Mouse (Mus musculus) kidney, postnatal 10 days (tissue): ENCODE data around the gene Zfp689.
"Not testable (repeated sequence)": the region's sequence is repeated elsewhere in the genome, so short reads cannot be mapped to it uniquely, and the experiment has no call there.

Source experiments
- DNase-seq: peaks from one replicate; pipeline ENCODE4 v3.0.0; 2021; ENCODE audit warnings: mixed read lengths

Gene Zfp689

DNA sequence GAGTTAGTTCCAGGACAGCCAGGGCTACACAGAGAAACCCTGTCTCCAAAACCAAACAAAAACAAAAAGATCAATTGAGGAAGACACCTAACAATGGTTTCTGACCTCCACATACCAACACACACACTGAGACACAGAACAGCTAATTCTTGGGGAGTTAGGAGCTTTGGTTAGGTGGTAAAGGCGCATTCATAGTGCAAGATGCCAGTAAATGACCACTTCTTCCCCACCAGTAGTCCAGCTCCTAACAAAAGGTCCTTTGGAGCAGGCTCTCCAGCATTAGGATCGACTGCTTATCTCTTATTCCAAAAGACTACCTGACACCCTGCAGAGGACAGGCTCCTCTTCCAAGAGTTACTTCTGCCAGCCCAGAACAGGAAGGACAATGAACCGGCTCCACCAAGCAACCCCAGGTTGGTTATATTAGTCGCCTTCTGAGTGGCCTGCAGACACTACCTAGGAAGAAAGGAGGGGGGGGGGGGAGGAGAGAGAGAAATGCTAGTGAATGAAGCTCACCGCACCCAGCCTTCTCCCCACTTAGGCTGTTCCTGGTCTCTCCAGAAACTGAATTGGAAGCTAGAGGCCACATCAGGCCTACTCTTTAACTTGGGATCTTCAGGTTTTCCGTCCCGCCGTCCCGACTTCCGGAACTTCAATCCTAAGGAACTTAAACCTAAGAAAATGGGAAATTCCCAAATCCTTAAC, 21.2 kb upstream of the Zfp689 start:
- DNase-seq: peak; percentile 46

- no peak for DNase-seq
Observed at GRCm38 (mm10) chr7:127466606-127467005, 17.6 kb upstream of the Zfp689 start.

- not testable (repeated sequence) for DNase-seq
Observed at GRCm38 (mm10) chr7:127465670-127466069, 16.7 kb upstream of the Zfp689 start.

- DNase-seq: no peak
Observed at GRCm38 (mm10) chr7:127465191-127465590, 16.2 kb upstream of the Zfp689 start.

GRCm38 (mm10) chr7:127459311-127459710, 10.4 kb upstream of the Zfp689 start, which contains the start of gene Prr14:
Gene Prr14, plus strand, starts transcription at chr7:127459611.
- not testable (repeated sequence) for DNase-seq

DNA sequence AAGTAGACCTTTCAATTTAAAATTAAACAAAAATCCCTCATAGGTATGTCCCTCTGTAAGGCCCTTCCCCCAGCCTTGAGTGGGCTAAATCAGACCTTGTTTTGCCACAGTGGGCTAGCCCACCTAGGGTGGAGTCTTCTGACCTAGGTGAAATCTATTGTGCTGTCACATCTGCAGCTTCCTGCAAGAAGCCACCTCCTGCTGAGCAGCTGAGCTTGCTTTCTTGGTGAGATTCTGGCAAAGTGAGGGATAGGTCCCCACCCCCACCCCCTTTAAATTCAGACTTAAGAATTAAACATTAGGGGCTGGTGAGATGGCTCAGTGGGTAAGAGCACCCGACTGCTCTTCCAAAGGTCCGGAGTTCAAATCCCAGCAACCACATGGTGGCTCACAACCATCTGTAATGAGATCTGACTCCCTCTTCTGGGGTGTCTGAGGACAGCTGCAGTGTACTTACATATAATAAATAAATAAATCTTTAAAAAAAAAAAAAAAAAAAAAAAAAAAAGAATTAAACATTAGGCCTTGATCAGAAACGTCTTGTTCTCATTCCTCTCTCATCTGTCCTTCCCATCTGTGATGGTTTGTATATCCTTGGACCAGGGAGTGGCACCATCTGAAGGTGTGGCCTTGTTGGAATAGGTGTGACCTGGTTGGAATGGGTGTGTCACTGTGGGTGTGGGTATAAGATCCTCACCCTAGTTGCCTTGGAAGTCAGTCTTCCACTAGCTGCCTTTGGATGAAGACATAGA, 9.6 kb upstream of the Zfp689 start:
- DNase-seq: not testable (repeated sequence)

- no peak for DNase-seq
Observed at GRCm38 (mm10) chr7:127454905-127455304, 5.9 kb upstream of the Zfp689 start.

- no peak for DNase-seq
Observed at GRCm38 (mm10) chr7:127453056-127453455, 4.1 kb upstream of the Zfp689 start.

DNA sequence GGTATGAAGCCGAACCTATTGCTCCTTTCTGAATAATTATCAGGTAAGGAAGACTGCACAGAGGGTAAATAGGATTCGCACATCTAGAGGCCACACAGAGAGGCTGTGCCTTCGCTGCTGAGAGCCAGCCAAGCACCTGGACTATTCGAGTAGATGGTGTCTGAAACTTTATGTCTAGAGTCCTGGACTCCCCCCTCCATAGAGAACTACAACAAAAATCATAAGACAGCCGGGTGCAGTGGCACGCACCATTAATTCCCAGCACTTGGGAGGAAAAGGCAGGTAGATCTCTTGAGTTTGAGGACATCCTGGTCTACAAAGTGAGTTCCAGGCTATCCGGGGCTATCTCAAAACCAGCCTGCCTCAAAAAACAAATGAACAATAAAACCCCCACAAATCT, 1.0 kb upstream of the Zfp689 start:
- DNase-seq: no peak

- peak; percentile 41 for DNase-seq
Observed at GRCm38 (mm10) chr7:127443976-127444375, 5.0 kb downstream of the Zfp689 start.

DNA sequence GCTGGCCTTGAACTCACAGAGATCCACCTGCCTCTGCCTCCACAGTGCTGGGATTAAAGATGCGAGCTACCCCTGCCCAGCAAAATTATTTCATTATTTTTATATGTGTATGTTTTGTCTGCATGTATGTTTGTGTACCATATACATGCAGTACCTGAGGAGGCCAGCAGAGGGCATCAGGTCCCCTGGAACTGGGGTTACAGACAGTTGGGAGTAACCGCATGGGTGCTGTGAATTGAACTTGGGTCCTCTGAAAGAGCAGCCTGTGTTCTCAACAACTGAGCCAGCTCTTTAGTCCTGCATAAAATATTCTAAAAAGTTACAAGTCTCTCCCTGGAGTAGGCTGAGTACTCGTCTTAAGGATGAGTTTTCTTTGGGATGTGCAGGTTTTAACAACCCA, 11.2 kb downstream of the Zfp689 start:
- peak; percentile 19 for DNase-seq

GRCm38 (mm10) chr7:127435206-127435605, 13.8 kb downstream of the Zfp689 start:
- no peak for DNase-seq

- DNase-seq: peak; percentile 24
Observed at GRCm38 (mm10) chr7:127426354-127426753, 22.6 kb downstream of the Zfp689 start.

- no peak for DNase-seq
Observed at GRCm38 (mm10) chr7:127425911-127426310, 23.0 kb downstream of the Zfp689 start.

GRCm38 (mm10) chr7:127425291-127425690, 23.7 kb downstream of the Zfp689 start:
- DNase-seq: no peak

- DNase-seq: peak; percentile 45
Observed at GRCm38 (mm10) chr7:127422247-127422646, 26.7 kb downstream of the Zfp689 start.

DNA sequence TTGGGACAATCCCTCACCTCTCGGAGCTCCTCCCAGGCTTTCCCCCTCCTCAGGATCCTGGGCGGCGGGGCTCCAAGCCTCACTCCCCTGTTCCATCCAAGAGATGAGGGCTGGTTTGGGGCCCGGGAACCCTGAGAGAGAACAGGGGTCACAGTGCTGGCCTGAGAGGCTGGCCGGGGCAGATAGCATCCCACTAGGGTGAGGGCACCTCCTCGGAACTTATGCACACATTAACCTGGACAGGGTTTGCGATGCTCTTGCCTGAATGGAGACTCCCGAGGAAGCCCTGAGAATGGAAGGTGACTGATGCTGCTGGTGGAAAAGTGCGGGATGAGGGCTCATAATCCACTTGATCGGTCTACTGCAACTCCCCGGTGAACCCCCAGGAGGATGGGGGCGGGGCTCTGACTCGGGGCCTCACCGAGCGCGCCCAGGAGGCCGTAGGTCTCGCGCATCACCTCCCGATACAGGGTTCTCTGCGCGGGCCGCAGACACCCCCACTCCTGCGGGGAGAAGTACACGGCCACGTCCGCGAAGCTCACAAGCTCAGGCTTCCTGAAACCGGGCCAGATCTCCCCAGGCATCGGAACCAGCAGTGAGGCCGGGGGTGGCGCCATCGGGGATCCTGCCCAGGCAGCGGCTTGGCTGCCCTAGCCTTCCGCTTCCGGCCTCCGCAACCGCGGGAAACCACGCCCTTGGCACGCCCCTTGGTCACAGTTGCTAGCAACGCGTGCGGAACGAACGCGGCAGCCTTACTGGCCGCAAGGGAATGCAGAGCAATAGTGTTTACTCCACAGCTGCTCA, 27.4 kb downstream of the Zfp689 start, which contains the start of gene Zfp688:
Zfp688 (minus strand) TSS at position 681 of the 804 bp plus-strand sequence.
- peak; percentile 98 for DNase-seq

DNA sequence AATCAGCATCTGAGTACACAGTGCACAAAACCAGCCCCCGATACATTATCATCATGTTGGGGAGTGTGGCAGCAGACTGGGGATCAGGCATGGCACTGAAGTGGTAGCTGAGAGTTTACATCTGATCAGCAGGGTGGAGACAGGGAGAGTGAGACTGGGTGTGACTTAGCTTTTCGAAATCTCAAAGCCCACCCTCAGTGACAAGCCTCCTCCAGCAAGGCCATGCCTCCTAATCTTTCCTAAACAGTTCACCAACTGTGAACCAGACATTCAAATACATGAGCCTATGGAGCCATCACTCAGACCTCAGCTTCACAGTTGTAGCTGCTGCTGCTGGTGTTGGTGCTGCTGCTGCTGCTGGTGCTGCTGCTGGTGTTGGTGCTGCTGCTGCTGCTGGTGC, 37.5 kb downstream of the Zfp689 start:
- DNase-seq: no peak

- peak; percentile 93 for DNase-seq
Observed at GRCm38 (mm10) chr7:127406002-127406987, 42.7 kb downstream of the Zfp689 start, which contains the start of gene Zfp764. Gene Zfp764, minus strand, starts transcription at chr7:127406822.

DNA sequence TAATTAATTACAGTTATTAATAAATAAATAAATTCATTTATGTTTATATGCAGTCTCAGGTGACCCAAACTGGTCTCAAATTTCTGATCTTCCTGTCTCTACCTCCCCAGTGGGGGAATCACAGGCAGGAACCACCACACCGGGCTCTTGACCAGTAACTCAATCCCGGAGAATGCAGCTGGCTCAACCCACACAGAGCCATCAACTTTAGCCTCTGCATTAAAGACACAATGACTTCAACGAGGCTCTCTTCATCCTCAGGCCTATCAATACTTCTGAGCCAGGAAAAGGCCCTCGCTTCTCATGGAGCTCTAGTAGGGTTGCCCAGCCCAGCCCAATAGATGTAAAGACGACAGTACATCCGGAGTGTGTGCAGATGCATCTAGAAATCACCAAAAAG, 44.9 kb downstream of the Zfp689 start:
- not testable (repeated sequence) for DNase-seq

GRCm38 (mm10) chr7:127402980-127403379, 46.0 kb downstream of the Zfp689 start:
- no peak for DNase-seq

DNA sequence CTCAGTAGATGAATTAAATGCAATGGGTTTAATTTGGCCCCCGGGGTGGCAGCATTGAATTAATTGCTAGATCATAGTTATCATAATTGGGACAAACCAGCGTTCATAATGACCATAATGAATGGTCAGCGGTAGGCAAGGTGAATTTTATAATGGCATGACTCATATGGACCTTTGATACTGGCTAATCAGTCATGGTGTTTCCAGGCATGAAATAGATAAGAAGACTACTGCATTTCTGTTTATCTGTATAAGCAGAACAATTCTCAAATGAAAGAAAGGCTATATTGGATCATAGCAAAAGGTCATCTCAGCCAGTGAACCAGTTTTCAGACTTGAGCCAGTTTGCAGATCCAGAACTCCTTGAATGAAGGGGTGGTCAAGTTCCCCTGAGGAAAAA, 48.6 kb downstream of the Zfp689 start:
- no peak for DNase-seq
